Mouse (Mus musculus) telencephalon, adult 2 months (tissue): ENCODE results near the gene Brpf3.
"Not testable (repeated sequence)": the region's sequence is repeated elsewhere in the genome, so short reads cannot be mapped to it uniquely, and the experiment has no call there.

ENCODE experiments used
- DNase-seq: peaks from one replicate; pipeline ENCODE4 v3.0.0-alpha.2; 2011; ENCODE audit warnings: low read depth, low spot score

Gene Brpf3

GRCm38 (mm10) chr17:28799291-28800160 is 1.4 kb upstream of the Brpf3 start:
- no peak for DNase-seq

- DNase-seq: no peak
These were observed 614 bp upstream of the Brpf3 start for GRCm38 (mm10) chr17:28800281-28800670.

- DNase-seq: peak; percentile 95
These were observed 650 bp downstream of the Brpf3 start for GRCm38 (mm10) chr17:28801474-28802005.

GRCm38 (mm10) chr17:28802006-28802481 is 1.2 kb downstream of the Brpf3 start:
- no peak for DNase-seq

- no peak for DNase-seq
These were observed 2.4 kb downstream of the Brpf3 start for GRCm38 (mm10) chr17:28803316-28803715.

- no peak for DNase-seq
These were observed 4.1 kb downstream of the Brpf3 start for GRCm38 (mm10) chr17:28804973-28805372.

GRCm38 (mm10) chr17:28806770-28807169 is 5.9 kb downstream of the Brpf3 start:
- no peak for DNase-seq

GRCm38 (mm10) chr17:28808714-28809113 is 7.8 kb downstream of the Brpf3 start:
- no peak for DNase-seq

GRCm38 (mm10) chr17:28809175-28809831 is 8.4 kb downstream of the Brpf3 start:
- DNase-seq: no peak

- DNase-seq: no peak
These were observed 11.5 kb downstream of the Brpf3 start for GRCm38 (mm10) chr17:28812345-28812744.

- no peak for DNase-seq
These were observed 13.7 kb downstream of the Brpf3 start for GRCm38 (mm10) chr17:28814529-28815097.

GRCm38 (mm10) chr17:28815384-28816004 is 14.6 kb downstream of the Brpf3 start:
- no peak for DNase-seq

GRCm38 (mm10) chr17:28816326-28816725 is 15.4 kb downstream of the Brpf3 start:
- DNase-seq: not testable (repeated sequence)

GRCm38 (mm10) chr17:28816875-28817811 is 16.3 kb downstream of the Brpf3 start:
- no peak for DNase-seq

GRCm38 (mm10) chr17:28820189-28820588 is 19.3 kb downstream of the Brpf3 start:
- DNase-seq: no peak

- DNase-seq: no peak
These were observed 22.3 kb downstream of the Brpf3 start for GRCm38 (mm10) chr17:28823004-28823745.

- no peak for DNase-seq
These were observed 22.9 kb downstream of the Brpf3 start for GRCm38 (mm10) chr17:28823749-28824148.

- DNase-seq: peak; percentile 64
These were observed 24.0 kb downstream of the Brpf3 start for GRCm38 (mm10) chr17:28824896-28825295.

GRCm38 (mm10) chr17:28825359-28826041 is 24.6 kb downstream of the Brpf3 start:
- no peak for DNase-seq
